Mouse (Mus musculus) ES-E14 (cell line): ENCODE data around the gene Gm14190.
"Not testable (repeated sequence)": the region's sequence is repeated elsewhere in the genome, so short reads cannot be mapped to it uniquely, and the experiment has no call there.

Source experiments
- MAFK ChIP-seq: IDR thresholded peaks from 2 replicates; pipeline ENCODE4 v1.6.1; 2014; ENCODE audit warnings: mild to moderate bottlenecking, low read depth, low read length, inconsistent platforms; ENCODE audit not compliant: insufficient read depth
- ZNF384 ChIP-seq: IDR thresholded peaks from 2 replicates; pipeline ENCODE4 v1.6.1; 2012; ENCODE audit warnings: low read depth, low read length, inconsistent platforms

GRCm38 (mm10) chr11:99685235-99685634 is 5.3 kb downstream of the Gm14190 start:
- TF ChIP-seq MAFK, ZNF384: not testable (repeated sequence)
